Mouse (Mus musculus): ENCODE results near the gene Rrm2. TPM values are rescaled to one million over a fixed set of nuclear protein-coding genes. Genes with fewer than 3 reads are reported as not detected.
"Not testable (repeated sequence)": the region's sequence is repeated elsewhere in the genome, so short reads cannot be mapped to it uniquely, and the experiment has no call there.

Gene Rrm2
- total RNA-seq, 2 experiments from 2014 or later: 3.6 to 4.8 TPM

DNA sequence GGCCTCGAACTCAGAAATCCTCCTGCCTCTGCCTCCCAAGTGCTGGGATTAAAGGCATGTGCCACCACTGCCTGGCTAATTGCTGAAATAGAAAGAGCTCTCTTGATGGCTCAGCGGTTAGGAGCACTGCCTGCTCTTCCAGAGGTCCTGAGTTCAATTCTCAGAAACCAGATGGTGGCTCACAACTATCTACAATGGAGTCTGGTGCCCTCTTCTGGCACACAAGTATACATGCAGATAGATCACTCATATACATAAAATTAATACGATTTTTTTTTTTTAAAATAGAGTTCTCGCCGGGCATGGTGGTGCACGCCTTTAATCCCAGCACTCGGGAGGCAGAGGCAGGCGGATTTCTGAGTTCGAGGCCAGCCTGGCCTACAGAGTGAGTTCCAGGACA is 6.4 kb upstream of the Rrm2 start:
- intact Hi-C loops (cut with DNase I): not testable (repeated sequence)

DNA sequence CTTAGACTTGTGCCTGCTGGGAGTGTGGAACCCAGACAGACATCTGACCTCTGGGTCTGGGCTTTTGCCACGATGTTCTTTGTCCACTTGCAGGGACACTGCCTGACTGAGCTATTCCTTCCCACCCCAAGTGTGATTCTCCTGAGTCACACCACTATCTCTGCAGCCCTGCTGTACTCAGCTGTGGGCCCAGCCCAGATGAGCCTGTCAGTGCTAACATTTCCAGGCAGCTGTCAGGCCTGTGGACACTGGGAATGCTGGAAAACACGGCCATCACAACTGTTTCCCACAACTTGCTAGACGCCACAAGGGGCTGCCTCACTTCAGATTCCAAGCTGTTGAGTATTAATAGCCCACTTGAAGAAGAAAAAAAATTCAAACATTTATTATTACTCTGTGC is 5.0 kb upstream of the Rrm2 start:
- intact Hi-C loops (cut with DNase I): no loop called here
- DNase-seq (ENCODE audit: low spot score): no peak

More for the DNA sequence above, 6.4 kb upstream of the Rrm2 start:
- DNase-seq (ENCODE audit: low spot score): not testable (repeated sequence)

DNA sequence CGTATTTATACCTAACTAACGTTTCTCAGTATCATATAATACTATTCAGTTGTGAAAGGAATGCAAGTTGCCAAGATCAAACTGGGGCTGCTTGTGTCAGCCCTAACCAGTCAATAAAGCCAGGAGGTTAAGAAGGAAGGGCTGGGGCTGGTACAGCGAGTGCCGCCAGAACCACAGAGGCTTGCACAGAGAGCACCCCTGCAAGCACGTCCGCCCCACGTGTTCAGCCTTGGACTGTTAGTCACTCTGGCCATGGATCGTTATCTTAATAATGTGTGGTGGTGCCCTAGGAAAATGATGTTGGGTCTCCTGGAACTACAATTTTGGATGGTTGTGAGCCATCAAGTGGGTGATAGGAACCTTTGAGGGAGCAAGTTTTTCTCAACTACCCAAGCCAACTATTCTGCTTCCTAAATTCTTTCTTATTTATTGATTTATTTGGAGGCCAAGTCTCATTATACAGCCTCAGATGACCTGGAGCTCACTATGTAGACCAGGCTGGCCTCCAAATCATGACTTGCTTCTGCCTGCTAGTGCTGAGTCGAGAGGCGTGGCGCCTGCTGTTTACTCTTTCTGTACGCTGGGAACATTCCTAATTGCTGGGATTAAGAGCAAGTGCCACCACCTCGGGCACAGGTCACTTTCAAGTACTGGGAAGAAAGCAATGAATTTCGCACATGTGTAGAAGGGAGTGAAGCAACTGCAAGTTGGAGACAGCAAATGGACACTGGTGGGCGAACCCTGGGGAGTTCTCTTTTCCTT is 2.4 kb upstream of the Rrm2 start:
- DNase-seq (ENCODE audit: low spot score): no peak
- intact Hi-C loops (cut with DNase I): no loop called here

DNA sequence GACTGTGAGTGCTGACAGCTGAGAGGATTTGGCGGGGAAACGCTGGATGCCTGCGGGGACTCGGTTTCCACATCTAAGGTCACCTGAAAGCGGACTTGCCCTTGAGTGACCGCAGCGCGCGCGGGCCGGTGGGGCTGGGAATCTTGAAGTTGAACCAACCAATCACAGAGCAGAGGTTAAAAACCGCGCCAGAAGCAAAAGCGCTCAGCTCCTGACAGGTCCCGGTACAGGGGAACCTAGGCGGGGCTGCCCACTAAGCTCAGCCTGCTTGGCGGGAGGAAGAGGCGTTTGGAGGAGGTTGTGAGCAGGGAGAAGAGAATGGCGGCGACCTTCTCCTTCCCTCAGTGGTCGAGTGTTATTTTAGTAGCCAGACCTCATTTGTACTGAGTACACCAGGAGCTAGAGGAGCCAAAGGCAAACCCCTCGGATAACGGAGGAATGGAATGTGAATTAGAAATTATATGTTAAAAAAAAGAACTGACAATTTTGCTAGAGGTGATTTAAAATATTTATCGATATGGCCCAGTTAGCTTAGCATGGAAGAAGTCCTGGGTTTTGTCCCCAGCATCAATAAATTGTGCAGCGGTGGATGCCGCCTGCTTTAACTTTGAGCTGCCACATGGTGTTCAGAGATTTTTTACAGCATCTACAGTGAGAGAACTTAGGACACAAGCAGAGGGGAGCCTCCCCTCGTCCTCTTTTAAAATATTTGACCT is 1.1 kb upstream of the Rrm2 start:
- intact Hi-C loops (cut with DNase I): no loop called here
- no peak for DNase-seq (ENCODE audit: low spot score)

DNA sequence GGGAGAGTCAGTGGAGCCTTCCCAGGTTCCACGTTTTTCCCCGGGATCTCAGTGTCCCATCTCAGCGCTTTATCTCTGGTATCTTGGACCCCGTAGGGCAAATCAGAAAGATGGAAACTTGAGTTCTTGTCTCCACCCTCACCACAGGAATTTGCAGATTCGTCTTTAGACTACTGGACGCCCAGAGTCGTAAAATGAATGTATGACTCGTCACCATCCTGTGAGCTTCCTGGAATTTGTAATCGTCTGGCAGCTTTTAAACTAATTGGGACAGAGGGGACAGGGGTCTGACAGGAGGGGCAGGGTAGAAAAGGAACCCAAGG is 600 bp upstream of the Rrm2 start:
- intact Hi-C loops (cut with DNase I): no loop called here
- no peak for DNase-seq (ENCODE audit: low spot score)

DNA sequence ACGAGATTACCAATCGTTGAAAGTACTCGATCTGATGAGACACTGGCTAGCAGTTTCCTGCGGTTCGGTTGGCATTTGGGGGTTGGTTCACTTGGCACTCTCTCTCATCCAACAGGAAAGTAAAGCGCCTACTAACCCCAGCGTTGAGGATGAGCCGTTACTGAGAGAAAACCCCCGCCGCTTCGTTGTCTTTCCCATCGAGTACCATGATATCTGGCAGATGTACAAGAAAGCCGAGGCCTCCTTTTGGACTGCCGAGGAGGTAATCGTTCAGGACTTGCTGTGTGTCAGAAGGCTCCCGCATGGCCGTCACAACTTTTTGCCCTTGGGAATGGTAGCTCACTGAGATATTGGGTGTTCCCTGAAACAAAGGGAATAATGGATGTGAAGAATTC is 780 bp downstream of the Rrm2 start:
- no peak for DNase-seq (ENCODE audit: low spot score)
- intact Hi-C loops (cut with DNase I): no loop called here

DNA sequence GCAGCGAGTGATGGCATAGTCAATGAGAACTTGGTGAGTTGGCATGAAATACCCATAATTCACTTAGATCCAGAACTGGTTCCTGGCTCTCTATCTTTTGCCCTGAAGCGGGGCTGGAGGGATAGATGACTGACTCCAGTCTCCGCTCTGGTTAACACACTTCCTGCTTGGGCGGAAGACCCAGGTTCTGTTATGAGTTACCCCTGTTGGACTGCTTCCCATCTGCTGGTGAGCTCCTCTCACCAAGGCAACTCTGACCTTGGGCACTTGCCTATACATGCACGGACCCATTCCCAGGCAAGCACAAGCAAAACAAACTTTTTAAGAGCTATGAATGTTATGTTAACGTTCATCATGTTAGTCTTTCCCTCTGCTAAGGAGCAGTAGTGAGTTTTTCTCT is 1.4 kb downstream of the Rrm2 start:
- DNase-seq (ENCODE audit: low spot score): no peak
- intact Hi-C loops (cut with DNase I): no loop called here

DNA sequence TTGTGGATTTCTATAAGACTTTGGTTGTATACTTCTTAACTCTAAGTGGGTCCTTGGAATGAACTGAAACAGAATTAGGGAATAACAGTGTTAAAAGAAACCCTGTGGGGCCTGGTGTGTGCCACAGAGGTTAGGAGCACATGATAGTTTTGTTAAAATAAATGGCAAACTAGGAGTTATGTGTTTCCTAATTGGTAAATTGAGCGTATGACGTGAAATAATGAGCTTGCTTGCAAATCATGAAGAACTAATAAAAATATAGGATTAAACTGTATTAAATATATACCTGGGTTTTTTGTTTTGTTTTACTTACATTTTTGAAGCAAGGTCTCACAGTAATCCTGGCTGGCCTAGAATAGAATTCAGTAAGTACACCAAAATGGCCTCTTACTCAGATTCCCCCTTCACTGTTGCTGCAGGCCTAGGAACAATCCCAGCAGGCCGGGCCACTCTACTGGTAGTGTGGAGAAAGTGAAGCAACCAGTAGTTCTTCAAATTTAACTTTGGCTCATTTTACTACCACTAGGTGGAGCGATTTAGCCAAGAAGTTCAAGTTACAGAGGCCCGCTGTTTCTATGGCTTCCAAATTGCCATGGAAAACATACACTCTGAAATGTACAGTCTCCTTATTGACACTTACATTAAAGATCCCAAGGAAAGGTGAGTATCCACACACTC is 1.9 kb downstream of the Rrm2 start:
- DNase-seq (ENCODE audit: low spot score): no peak
- intact Hi-C loops (cut with DNase I): loop anchor here (1.0 kb wide), 1 partner anchor 242 kb away; no protein-coding TSS in a partner anchor

DNA sequence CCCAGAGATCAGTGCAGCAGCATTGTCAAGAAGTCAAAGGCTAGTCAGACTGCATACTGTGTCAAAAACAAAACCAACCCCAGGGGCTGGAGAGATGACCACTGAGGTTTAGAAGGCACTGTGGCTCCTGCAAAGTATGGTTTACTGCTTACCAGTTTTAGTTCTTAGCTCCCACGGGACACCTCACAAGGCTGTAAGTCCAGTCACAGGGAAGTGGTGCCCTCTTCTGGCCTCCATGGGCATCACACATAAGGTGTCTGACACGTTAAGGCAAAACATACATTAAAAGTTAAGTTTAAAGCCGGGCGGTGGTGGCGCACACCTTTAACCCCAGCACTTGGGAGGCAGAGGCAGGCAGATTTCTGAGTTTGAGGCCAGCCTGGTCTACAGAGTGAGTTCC is 2.6 kb downstream of the Rrm2 start:
- intact Hi-C loops (cut with DNase I): loop anchor here (1.0 kb wide), 1 partner anchor 242 kb away; no protein-coding TSS in a partner anchor
- DNase-seq (ENCODE audit: low spot score): no peak

DNA sequence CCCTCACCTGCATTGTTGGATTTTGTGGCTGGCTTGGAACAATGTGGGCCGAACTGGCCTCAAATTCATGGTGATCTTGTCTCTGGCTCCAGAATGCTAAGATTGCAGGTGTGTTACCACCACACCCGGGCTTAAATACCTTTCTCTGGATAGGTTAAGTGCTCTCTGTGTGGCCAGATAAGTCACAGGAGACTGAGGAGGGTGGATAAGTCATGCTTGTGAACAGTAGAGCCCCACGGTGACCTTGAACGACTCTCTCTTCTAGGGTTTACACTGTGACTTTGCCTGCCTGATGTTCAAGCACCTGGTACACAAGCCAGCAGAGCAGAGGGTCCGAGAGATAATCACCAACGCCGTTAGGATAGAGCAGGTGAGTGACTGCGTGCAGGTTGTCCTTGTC is 4.4 kb downstream of the Rrm2 start:
- DNase-seq (ENCODE audit: low spot score): no peak
- intact Hi-C loops (cut with DNase I): no loop called here

DNA sequence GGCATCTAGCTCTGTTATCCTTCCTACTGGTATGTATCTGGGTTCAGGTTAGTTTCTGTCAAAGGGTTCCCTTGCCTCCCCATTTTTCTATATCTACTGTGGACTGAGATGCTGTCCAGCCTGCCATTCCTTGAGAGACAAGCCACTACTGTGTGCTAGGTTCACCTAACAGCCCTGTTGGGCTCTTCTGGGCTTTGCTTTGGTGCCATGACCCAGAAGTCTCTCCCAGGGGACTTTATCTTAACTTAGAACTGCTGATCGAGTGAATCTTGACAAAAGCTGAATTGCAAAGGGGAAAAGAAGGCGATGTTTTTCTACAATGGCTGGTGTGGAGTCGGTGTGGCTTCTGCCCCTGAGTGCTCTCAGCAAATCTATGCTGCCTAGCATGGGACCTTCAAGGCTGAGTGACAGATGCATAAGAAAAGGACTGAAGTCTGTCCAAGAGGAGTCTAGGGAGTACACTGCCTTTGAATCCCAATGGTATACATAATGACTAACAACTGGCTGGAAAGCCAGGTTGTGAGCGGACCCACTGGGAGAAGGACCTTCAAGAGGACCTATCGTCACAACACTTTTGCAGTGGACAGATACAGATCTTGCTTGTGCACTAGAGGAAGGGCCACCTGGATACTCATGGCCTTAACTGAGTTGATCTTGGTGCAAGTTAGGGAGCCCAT is 6.7 kb downstream of the Rrm2 start:
- intact Hi-C loops (cut with DNase I): loop anchor here (5.0 kb wide), 1 partner anchor 118 kb away; the partner anchor contains the start of gene Mboat2

DNA sequence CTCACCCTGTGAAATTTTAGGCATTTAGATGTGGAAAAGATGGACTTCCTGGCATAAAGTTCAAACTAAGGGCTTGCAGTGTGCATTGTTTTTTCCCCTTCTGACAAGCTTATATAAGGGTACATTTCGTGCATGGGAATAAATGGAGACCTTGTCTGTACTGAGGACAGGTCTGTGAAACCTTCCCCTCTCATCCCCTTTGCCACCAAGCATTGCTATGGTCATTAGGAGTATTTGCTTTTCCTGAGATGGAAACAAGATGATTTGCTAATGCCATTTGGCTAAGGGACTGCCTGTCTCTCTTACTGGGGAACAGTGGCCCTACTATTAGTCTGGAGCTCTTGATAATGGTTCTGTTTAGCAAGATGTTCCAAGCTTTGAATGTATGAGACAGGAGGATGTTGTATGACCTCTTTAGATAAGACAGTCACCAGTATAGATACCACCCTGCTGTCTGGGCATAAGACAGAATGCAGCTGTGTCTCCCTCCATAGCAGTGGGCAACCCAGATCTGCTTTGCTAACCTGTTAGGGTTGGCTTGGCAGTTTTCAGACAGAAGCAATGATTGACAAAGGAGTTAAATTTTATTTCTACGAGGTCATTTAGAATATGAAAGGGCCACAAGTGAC is 7.3 kb downstream of the Rrm2 start:
- no peak for DNase-seq (ENCODE audit: low spot score)
- intact Hi-C loops (cut with DNase I): loop anchor here (5.0 kb wide), 1 partner anchor 117 kb away; the partner anchor contains the start of gene Mboat2

More for the DNA sequence above, 6.7 kb downstream of the Rrm2 start:
- DNase-seq (ENCODE audit: low spot score): no peak

DNA sequence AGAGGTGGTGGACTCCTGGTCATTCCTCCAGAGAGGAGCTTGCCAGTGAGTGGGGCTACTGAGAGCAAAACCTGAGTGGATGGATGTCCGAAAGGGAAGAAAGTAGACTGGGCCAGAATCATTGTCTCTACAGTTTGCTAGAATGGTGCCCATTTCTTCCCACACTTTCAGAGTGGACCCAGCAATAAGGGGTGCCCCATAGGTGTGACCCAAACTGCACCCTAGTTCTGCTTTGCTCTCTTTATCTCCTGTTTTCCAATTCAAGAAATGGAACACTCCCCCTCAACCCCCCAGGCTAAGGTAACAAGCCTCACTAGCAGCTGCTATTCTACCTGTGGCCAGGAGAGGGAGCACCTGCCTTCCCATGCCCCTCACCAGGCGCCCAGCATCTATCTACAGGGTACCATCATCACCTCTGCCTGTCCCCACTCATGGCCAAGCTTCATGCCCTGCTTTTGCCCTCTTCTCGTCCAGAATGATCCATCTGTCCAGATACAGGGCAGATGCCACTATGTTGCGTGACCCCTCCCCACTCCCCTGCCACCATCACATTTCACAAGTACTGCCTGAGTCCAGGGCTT is 8.8 kb downstream of the Rrm2 start:
- no peak for DNase-seq (ENCODE audit: low spot score)
- intact Hi-C loops (cut with DNase I): loop anchor here (2.0 to 5.0 kb wide), 2 partner anchors 115 to 232 kb away; partner anchors contain the start of gene Mboat2

DNA sequence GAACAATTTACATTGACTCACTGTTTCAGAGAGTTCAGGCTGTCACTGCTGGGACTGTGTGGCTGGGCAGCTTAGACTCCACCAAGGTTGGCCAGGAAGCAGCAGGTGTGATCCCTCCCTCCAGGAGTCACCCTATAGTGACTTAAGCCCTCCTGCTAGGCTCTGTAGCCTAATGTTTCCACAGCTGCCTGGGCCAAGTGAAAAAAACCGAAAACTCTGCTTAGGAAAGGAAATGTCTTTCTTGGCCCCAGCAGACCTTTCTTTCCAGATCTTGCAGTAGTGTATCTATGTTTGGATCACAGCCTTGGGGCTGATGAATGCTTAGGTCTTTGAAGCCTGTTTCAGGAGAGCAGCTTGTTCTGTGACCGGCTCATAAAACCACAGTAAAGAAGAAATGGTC is 15.4 kb downstream of the Rrm2 start:
- intact Hi-C loops (cut with DNase I): no loop called here
- DNase-seq (ENCODE audit: low spot score): no peak

DNA sequence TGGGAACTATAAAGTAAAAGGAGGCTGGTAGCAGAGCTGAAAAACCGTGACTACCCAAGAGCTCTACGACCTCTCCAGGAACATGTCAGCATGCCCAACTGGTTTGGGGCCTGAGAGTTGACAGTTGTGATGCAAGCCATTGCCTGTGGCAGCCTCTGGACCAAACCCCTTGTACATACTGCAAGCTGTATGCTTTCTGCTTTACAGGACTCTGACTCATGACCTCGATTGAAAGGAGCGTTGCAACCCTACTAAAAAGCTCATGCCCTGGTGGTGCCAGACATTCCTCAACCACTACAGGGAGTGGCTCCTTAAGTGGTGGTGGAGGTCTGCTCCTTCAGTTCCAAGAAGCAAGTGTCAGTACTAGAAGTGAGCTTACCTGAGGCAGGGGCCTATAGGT is 15.8 kb downstream of the Rrm2 start:
- no peak for DNase-seq (ENCODE audit: low spot score)
- intact Hi-C loops (cut with DNase I): no loop called here

DNA sequence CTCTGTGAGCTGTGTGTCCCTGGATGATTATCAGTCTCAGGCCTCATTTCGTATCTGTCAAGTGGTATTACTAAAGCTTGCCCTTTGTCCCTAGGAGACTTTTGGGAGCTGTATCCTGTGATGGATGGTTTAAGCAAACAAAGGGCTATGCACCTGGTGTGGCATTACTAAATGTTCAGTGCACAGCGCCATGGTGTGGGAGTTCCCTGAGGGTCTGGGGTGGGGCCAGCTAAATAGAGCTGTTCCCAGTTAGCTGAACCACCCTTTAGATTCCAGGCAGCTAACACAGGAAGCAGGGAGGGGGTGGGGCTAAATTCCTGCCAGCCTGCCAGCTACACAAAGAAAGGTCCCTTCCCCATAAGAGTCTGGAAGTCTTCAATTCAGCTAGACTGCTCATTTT is 16.3 kb downstream of the Rrm2 start:
- intact Hi-C loops (cut with DNase I): no loop called here
- DNase-seq (ENCODE audit: low spot score): no peak

DNA sequence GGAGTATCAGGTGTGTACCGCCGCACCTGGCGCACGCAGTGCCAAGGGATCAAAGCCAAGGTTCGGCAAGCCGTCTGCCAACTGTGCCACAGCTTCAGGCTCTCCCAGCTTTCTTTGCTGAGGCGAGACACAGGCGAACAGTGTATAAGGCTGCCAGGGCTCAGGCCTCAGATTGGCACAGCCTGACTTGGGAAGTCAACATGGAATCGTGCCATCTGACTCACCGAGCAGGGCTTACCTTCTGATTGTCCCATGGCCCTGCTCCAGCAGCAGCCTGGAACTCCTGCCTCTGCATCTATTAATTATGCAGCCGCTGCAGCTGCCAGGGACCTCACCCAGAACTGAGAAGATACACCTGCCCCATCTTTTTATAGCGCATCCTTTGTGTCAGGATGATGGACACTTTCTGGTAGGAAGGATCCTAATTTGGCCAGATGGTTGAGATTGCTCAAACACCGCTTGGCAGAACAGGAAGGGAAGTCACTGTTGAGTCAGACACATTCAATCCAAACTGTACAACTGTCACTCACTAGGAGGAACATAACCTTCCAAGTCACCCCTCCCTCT is 26.9 kb downstream of the Rrm2 start:
- DNase-seq (ENCODE audit: low spot score): no peak
- intact Hi-C loops (cut with DNase I): no loop called here

DNA sequence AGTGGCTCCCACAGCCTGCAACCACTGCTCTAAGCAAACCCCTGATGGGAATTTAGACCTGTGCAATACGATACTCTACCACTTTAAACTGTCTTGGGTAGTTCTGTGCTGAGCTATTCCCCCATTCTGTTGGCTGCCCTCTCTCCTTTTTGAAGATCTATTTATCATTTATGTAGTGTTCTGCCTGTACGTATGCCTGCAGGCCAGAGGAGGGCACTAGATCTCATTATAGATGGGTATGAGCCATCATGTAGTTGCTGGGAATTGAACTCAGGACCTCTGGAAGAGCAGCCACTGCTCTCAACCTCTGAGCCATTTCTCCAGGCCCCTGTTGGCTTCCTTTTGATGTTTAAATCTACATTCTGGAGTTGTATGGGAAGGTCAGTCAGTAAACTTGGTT is 28.9 kb downstream of the Rrm2 start:
- intact Hi-C loops (cut with DNase I): no loop called here
- DNase-seq (ENCODE audit: low spot score): no peak

DNA sequence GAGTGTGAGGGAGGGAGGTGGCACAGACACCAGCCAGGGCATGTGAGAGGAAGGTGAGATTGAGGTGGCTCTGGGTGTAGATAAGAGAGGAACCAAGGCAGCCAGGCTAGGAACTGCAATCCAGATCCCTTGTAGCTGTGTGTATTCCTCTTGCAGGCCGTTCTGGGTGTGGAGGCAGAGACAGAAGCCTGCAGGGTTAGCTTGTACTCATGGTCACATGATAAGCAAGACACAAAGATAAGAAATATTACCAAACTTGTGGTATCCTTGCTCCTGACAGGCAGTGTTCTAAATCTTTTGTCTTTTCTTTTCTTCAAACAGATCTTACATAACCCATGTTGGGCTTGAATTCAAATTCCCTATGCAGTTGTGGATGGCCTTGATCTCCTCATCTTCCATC is 31.9 kb downstream of the Rrm2 start:
- no peak for DNase-seq (ENCODE audit: low spot score)
- intact Hi-C loops (cut with DNase I): no loop called here

Data from heart, postnatal 25 days (tissue).